Mouse (Mus musculus) CH12.LX (cell line): ENCODE measurements around the gene Pcsk6. TPM values are rescaled to one million over a fixed set of nuclear protein-coding genes. Genes with fewer than 3 reads are reported as not detected.

Experiments
- DNase-seq: peaks from one replicate; pipeline ENCODE4 v3.0.0-alpha.2; 2013; ENCODE audit errors: extremely low read depth
- H3K27ac ChIP-seq: 2 replicates; pipeline ENCODE4 v1.5.1; 2012; ENCODE audit warnings: low read depth, mild to moderate bottlenecking, control low read depth, moderate library complexity; ENCODE audit not compliant: insufficient read depth
- H3K27me3 ChIP-seq: replicated peaks from 2 replicates; pipeline ENCODE3; 2012; ENCODE audit warnings: inconsistent platforms
- H3K36me3 ChIP-seq, 2 experiments: replicated peaks in 1 of 2; 2 replicates each; pipeline versions ENCODE3 to v1.6.1; 2012; ENCODE audit warnings: inconsistent platforms in 1 of 2, low read length in 1 of 2, mild to moderate bottlenecking in 1 of 2, mixed read lengths in 1 of 2, moderate library complexity in 1 of 2; ENCODE audit not compliant: control insufficient read depth in 1 of 2, insufficient read depth in 1 of 2
- H3K4me1 ChIP-seq, 2 experiments: 2 replicates each; pipeline ENCODE4 v1.6.1; 2012; ENCODE audit warnings: inconsistent platforms in 1 of 2, moderate library complexity in 1 of 2; ENCODE audit not compliant: insufficient read depth in 2 of 2, control insufficient read depth in 1 of 2
- H3K4me2 ChIP-seq: 2 replicates; pipeline ENCODE4 v1.6.1; 2012; ENCODE audit warnings: low read depth, mild to moderate bottlenecking, control low read depth; ENCODE audit not compliant: poor library complexity, insufficient read depth, severe bottlenecking
- H3K4me3 ChIP-seq, 3 experiments: fragments of 150-350 bp in 1 of 3; sonication (generic) in 1 of 3; replicated peaks in 1 of 3; 2 replicates each; pipeline versions ENCODE3 to v1.5.1; 2011 to 2012; ENCODE audit warnings: low read depth in 2 of 3, low read length in 2 of 3, mild to moderate bottlenecking in 2 of 3, moderate library complexity in 2 of 3, control low read depth in 1 of 3, improper control_type of control experiment in 1 of 3, inconsistent platforms in 1 of 3, mixed read lengths in 1 of 3; ENCODE audit not compliant: poor library complexity in 1 of 3
- H3K79me2 ChIP-seq: replicated peaks from 2 replicates; pipeline ENCODE4 v1.6.1; 2012; ENCODE audit warnings: mild to moderate bottlenecking, moderate library complexity; ENCODE audit not compliant: control insufficient read depth, poor library complexity, insufficient read depth, severe bottlenecking; ENCODE audit errors: extremely low read depth
- H3K9ac ChIP-seq: 2 replicates; pipeline ENCODE4 v1.6.1; 2012; ENCODE audit warnings: low read depth, mild to moderate bottlenecking, control low read depth, moderate library complexity; ENCODE audit not compliant: insufficient read depth
- H3K9me3 ChIP-seq: replicated peaks from 2 replicates; pipeline ENCODE3; 2012; ENCODE audit warnings: low read length, inconsistent platforms, mixed read lengths
- CHD2 ChIP-seq: IDR thresholded peaks from 2 replicates; pipeline ENCODE4 v1.6.1; 2011; ENCODE audit warnings: low read length, improper control_type of control experiment
- CTCF ChIP-seq, 2 experiments: IDR thresholded peaks in 1 of 2; conservative IDR thresholded peaks in 1 of 2; 2 replicates each; pipeline ENCODE4 v1.5.1; 2011 to 2012; ENCODE audit warnings: low read depth in 2 of 2, low read length in 2 of 2, improper control_type of control experiment in 1 of 2, inconsistent platforms in 1 of 2, mild to moderate bottlenecking in 1 of 2, moderate library complexity in 1 of 2
- ELF1 ChIP-seq: IDR thresholded peaks from 2 replicates; pipeline ENCODE4 v1.6.1; 2014; ENCODE audit warnings: low read depth, mild to moderate bottlenecking, inconsistent platforms, low read length, improper control_type of control experiment
- EP300 ChIP-seq: IDR thresholded peaks from 2 replicates; pipeline ENCODE4 v1.6.1; 2011; ENCODE audit warnings: low read length, improper control_type of control experiment
- HCFC1 ChIP-seq: IDR thresholded peaks from 2 replicates; pipeline ENCODE4 v1.6.1; 2012; ENCODE audit warnings: low read depth, mild to moderate bottlenecking, inconsistent platforms, low read length, improper control_type of control experiment
- IRF4 ChIP-seq: IDR thresholded peaks from 2 replicates; pipeline ENCODE4 v1.6.1; 2014; ENCODE audit warnings: low read depth, mild to moderate bottlenecking, inconsistent platforms, low read length, improper control_type of control experiment
- JUN ChIP-seq: IDR thresholded peaks from 2 replicates; pipeline ENCODE4 v1.6.1; 2011; ENCODE audit warnings: low read depth, mild to moderate bottlenecking, low read length, improper control_type of control experiment, moderate library complexity; ENCODE audit not compliant: insufficient read depth
- MAFK ChIP-seq: IDR thresholded peaks from 2 replicates; pipeline ENCODE4 v1.6.1; 2011; ENCODE audit warnings: low read length, improper control_type of control experiment; ENCODE audit not compliant: insufficient replicate concordance
- MAX ChIP-seq: IDR thresholded peaks from 2 replicates; pipeline ENCODE4 v1.6.1; 2011; ENCODE audit warnings: low read length, improper control_type of control experiment
- MAZ ChIP-seq: IDR thresholded peaks from 2 replicates; pipeline ENCODE4 v1.6.1; 2012; ENCODE audit warnings: low read depth, mild to moderate bottlenecking, inconsistent platforms, low read length, improper control_type of control experiment, moderate library complexity
- MXI1 ChIP-seq: IDR thresholded peaks from 2 replicates; pipeline ENCODE4 v1.6.1; 2011; ENCODE audit warnings: mild to moderate bottlenecking, low read depth, low read length, improper control_type of control experiment
- MYC ChIP-seq: IDR thresholded peaks from 2 replicates; pipeline ENCODE4 v1.6.1; 2011; ENCODE audit warnings: low read depth, mild to moderate bottlenecking, improper control_type of control experiment, low read length
- NELFE ChIP-seq: IDR thresholded peaks from 2 replicates; pipeline ENCODE4 v1.6.1; 2011; ENCODE audit warnings: low read depth, low read length, improper control_type of control experiment
- PAX5 ChIP-seq: IDR thresholded peaks from 2 replicates; pipeline ENCODE4 v1.6.1; 2012; ENCODE audit warnings: low read length, inconsistent platforms, mixed read lengths
- POLR2A ChIP-seq: IDR thresholded peaks from 2 replicates; pipeline ENCODE4 v1.6.1; 2011; ENCODE audit warnings: low read depth, mild to moderate bottlenecking, improper control_type of control experiment, low read length
- POLR2AphosphoS2 ChIP-seq: IDR thresholded peaks from 2 replicates; pipeline ENCODE4 v1.6.1; 2011; ENCODE audit warnings: low read depth, low read length, improper control_type of control experiment
- RAD21 ChIP-seq: IDR thresholded peaks from 2 replicates; pipeline ENCODE4 v1.6.1; 2011; ENCODE audit warnings: low read depth, mild to moderate bottlenecking, low read length, improper control_type of control experiment, moderate library complexity
- SIN3A ChIP-seq: IDR thresholded peaks from 2 replicates; pipeline ENCODE4 v1.6.1; 2012; ENCODE audit warnings: low read length, improper control_type of control experiment, inconsistent platforms
- SMC3 ChIP-seq: IDR thresholded peaks from 2 replicates; pipeline ENCODE4 v1.6.1; 2011; ENCODE audit warnings: low read depth, low read length, improper control_type of control experiment
- USF2 ChIP-seq: conservative IDR thresholded peaks from 2 replicates; pipeline ENCODE4 v1.6.1; 2011; ENCODE audit warnings: low read depth, low read length, improper control_type of control experiment
- dilution Hi-C: fragments of 300-500 bp; cut with MboI; formaldehyde crosslinking; loops from 2 replicates; pipeline ENCODE4 v1.14.3; 2020; ENCODE audit warnings: low sequenced_read_pairs; ENCODE audit not compliant: extremely low pct_unique_long_range_greater_than_20kb, extremely low pct_ligation_motif_present
- in situ Hi-C: fragments of 300-500 bp; cut with MboI; formaldehyde crosslinking; loops from 3 replicates; pipeline ENCODE4 v1.14.3; 2019; ENCODE audit warnings: low sequenced_read_pairs, low pct_ligation_motif_present, low pct_unique_long_range_greater_than_20kb, mixed read lengths
- polyA plus RNA-seq: library from polyadenylated mRNA; unstranded; fragments of >175 nt; gene quantifications from 2 replicates; pipeline ENCODE4 v1.2.1, GENCODE M21; 2012; ENCODE audit warnings: low read depth; ENCODE audit not compliant: insufficient read length
- total RNA-seq, 2 experiments: library from RNA; depleted of rRNA; stranded (reverse); fragments of 300-350 nt in 1 of 2; fragments of >200 nt in 1 of 2; gene quantifications; 2 replicates each; pipeline ENCODE4 v1.2.3; 2012 to 2014

Pcsk6 gene
- total RNA-seq (2012; rRNA removed): not detected in 2 replicates
- not detected in 2 replicates for total RNA-seq (2014; rRNA removed)
- polyA plus RNA-seq: not detected in 2 replicates

- H3K9ac ChIP-seq: no peak within 1 kb of the TSS
- dilution Hi-C loops: no loop called here
- H3K27me3 ChIP-seq: peaks cover 47% of the 10 kb centered on the region
These were observed at the start of gene Pcsk6 for GRCm38 (mm10) chr7:65861591-65862472. Gene Pcsk6, plus strand, starts transcription at chr7:65861734.

GRCm38 (mm10) chr7:65813611-65814212 lies 47.8 kb upstream of the Pcsk6 start:
- H3K27ac ChIP-seq: no peak overlapping the region
- H3K4me1 ChIP-seq: no peaks in the 10 kb centered on the region
- peaks cover 31% of the 10 kb centered on the region for H3K27me3 ChIP-seq
- dilution Hi-C loops: no loop called here
- H3K79me2 ChIP-seq: no peaks in the 10 kb centered on the region
- H3K4me2 ChIP-seq: no peak overlapping the region
- no peak for TF ChIP-seq SMC3
- TF ChIP-seq NELFE: no peak
- no peak for TF ChIP-seq CTCF (conservative IDR thresholded peaks at IDR 0.05 in 1 of 2, IDR thresholded peaks at IDR 0.05 in 1 of 2; ENCODE audit: low read depth in 2 of 2, low read length in 2 of 2)
- no peak for TF ChIP-seq PAX5
- no peak for TF ChIP-seq SIN3A
- TF ChIP-seq JUN: no peak
- TF ChIP-seq MAFK: no peak
- no peak for TF ChIP-seq POLR2AphosphoS2
- no peak for TF ChIP-seq RAD21
- no peak for TF ChIP-seq MAZ
- no peak for TF ChIP-seq EP300
- TF ChIP-seq CHD2: no peak
- in situ Hi-C loops: no loop called here
- H3K9ac ChIP-seq: no peak overlapping the region
- H3K4me3 ChIP-seq: no peak overlapping the region
- peaks cover 10% of the 10 kb centered on the region for H3K9me3 ChIP-seq
- no peaks in the 10 kb centered on the region for H3K36me3 ChIP-seq
- no peak for DNase-seq

More at GRCm38 (mm10) chr7:65861591-65862472, at the start of gene Pcsk6:
- no peak for DNase-seq
- TF ChIP-seq SMC3 (no peak), MYC (no peak), ELF1 (no peak), CHD2 (no peak), HCFC1 (no peak), SIN3A (no peak), MAX (no peak), IRF4 (no peak), USF2 (no peak), MXI1 (no peak), POLR2A (no peak), JUN (no peak)
- in situ Hi-C loops: no loop called here
- H3K9me3 ChIP-seq: peaks cover 9% of the 10 kb centered on the region
- no peak within 1 kb of the TSS for H3K4me2 ChIP-seq
- H3K4me1 ChIP-seq: no peaks in the 10 kb centered on the region
- no peaks in the 10 kb centered on the region for H3K79me2 ChIP-seq
- H3K27ac ChIP-seq: no peak within 1 kb of the TSS
- no peak within 1 kb of the TSS for H3K4me3 ChIP-seq
- no peaks in the 10 kb centered on the region for H3K36me3 ChIP-seq
